Mouse (Mus musculus): ENCODE measurements around the gene Cdkn2b. TPM values are rescaled to one million over a fixed set of nuclear protein-coding genes. Genes with fewer than 3 reads are reported as not detected.

The Cdkn2b gene
- total RNA-seq, 2 experiments from 2014 or later, result not detected

GRCm38 (mm10) chr4:89257768-89258167 lies 53.1 kb downstream of the Cdkn2b start:
- no peak for ATAC-seq (replicated peaks; ENCODE audit: low FRiP score, poor library complexity, severe bottlenecking)

Other genes starting within 250 kb of the Cdkn2b start
- gene Mtap, start 173.9 kb downstream of the Cdkn2b start, total RNA-seq (2015; ENCODE audit: low replicate concordance), result 4.2 and 4.8 TPM in 2 replicates
- gene Mtap, start 173.9 kb downstream of the Cdkn2b start, total RNA-seq (2017; ENCODE audit: low replicate concordance), result 2.6 and 3.2 TPM in 2 replicates
- not detected in 2 replicates for gene Cdkn2a, start 16.4 kb downstream of the Cdkn2b start, total RNA-seq (2015; ENCODE audit: low replicate concordance)
- not detected in 2 replicates for gene Cdkn2a, start 16.4 kb downstream of the Cdkn2b start, total RNA-seq (2017; ENCODE audit: low replicate concordance)